Mouse (Mus musculus) MEL (cell line): Measurements from ENCODE around the gene Ppa1. TPM values are rescaled to one million over a fixed set of nuclear protein-coding genes. Genes with fewer than 3 reads are reported as not detected.

Experiments used
- DNase-seq: peaks from one replicate; pipeline ENCODE4 v3.0.0; 2011; ENCODE audit warnings: low read depth, low spot score
- H3K27ac ChIP-seq: 2 replicates; pipeline ENCODE4 v1.5.1; 2012; ENCODE audit warnings: low read depth, mild to moderate bottlenecking, control low read depth, low read length, moderate library complexity; ENCODE audit not compliant: control insufficient read depth
- H3K27me3 ChIP-seq, 2 experiments: fragments of 150-350 bp in 1 of 2; sonication (generic) in 1 of 2; 2 replicates each; pipeline ENCODE4 v1.6.1; 2012; ENCODE audit warnings: low read length in 2 of 2, mild to moderate bottlenecking in 2 of 2, improper control_type of control experiment in 1 of 2, moderate library complexity in 1 of 2; ENCODE audit not compliant: insufficient read depth in 2 of 2, control insufficient read depth in 1 of 2
- H3K36me3 ChIP-seq, 2 experiments: 2 replicates each; pipeline ENCODE4 v1.6.1; 2012 to 2014; ENCODE audit warnings: low read length in 2 of 2, improper control_type of control experiment in 1 of 2, inconsistent platforms in 1 of 2, mild to moderate bottlenecking in 1 of 2; ENCODE audit not compliant: insufficient read depth in 2 of 2, control insufficient read depth in 1 of 2
- H3K4me1 ChIP-seq, 2 experiments: fragments of 150-350 bp in 1 of 2; sonication (generic) in 1 of 2; 2 replicates each; pipeline ENCODE4 v1.6.1; 2012; ENCODE audit warnings: low read length in 2 of 2, improper control_type of control experiment in 1 of 2, mild to moderate bottlenecking in 1 of 2; ENCODE audit not compliant: insufficient read depth in 2 of 2, control insufficient read depth in 1 of 2
- H3K4me3 ChIP-seq, 2 experiments: fragments of 150-350 bp in 1 of 2; sonication (generic) in 1 of 2; 2 replicates each; pipeline ENCODE4 v1.5.1; 2012; ENCODE audit warnings: low read depth in 2 of 2, low read length in 2 of 2, mild to moderate bottlenecking in 2 of 2, moderate library complexity in 2 of 2, control low read depth in 1 of 2, improper control_type of control experiment in 1 of 2; ENCODE audit not compliant: control insufficient read depth in 1 of 2, insufficient read depth in 1 of 2
- H3K79me2 ChIP-seq: 2 replicates; pipeline ENCODE4 v1.6.1; 2012; ENCODE audit warnings: mild to moderate bottlenecking, low read length, moderate library complexity; ENCODE audit not compliant: control insufficient read depth, poor library complexity, insufficient read depth
- H3K9ac ChIP-seq: 2 replicates; pipeline ENCODE4 v1.6.1; 2012; ENCODE audit warnings: low read depth, mild to moderate bottlenecking, control low read depth, low read length, moderate library complexity; ENCODE audit not compliant: control insufficient read depth, poor library complexity, severe bottlenecking
- H3K9me3 ChIP-seq: fragments of 150-350 bp; sonication (generic); replicated peaks from 2 replicates; pipeline ENCODE4 v1.6.1; 2012; ENCODE audit warnings: mild to moderate bottlenecking, low read length, improper control_type of control experiment, moderate library complexity; ENCODE audit not compliant: insufficient read depth
- CHD1 ChIP-seq: IDR thresholded peaks from 2 replicates; pipeline ENCODE4 v1.6.1; 2012; ENCODE audit warnings: low read depth, mild to moderate bottlenecking, inconsistent platforms, low read length, improper control_type of control experiment
- CHD2 ChIP-seq: IDR thresholded peaks from 2 replicates; pipeline ENCODE4 v1.6.1; 2011; ENCODE audit warnings: low read length, improper control_type of control experiment
- CTCF ChIP-seq, 3 experiments: IDR thresholded peaks in 2 of 3; conservative IDR thresholded peaks in 1 of 3; 2 replicates each; pipeline ENCODE4 v1.5.1; 2011 to 2012; ENCODE audit warnings: low read length in 3 of 3, low read depth in 2 of 3, mild to moderate bottlenecking in 2 of 3, improper control_type of control experiment in 1 of 3, inconsistent platforms in 1 of 3, mixed read lengths in 1 of 3, moderate library complexity in 1 of 3; ENCODE audit not compliant: control insufficient read depth in 1 of 3, insufficient read depth in 1 of 3, poor library complexity in 1 of 3, severe bottlenecking in 1 of 3
- EP300 ChIP-seq, 2 experiments: IDR thresholded peaks; 2 replicates each; pipeline ENCODE4 v1.6.1; 2011; ENCODE audit warnings: improper control_type of control experiment in 2 of 2, low read length in 2 of 2, low read depth in 1 of 2, mild to moderate bottlenecking in 1 of 2
- ETS1 ChIP-seq: IDR thresholded peaks from 2 replicates; pipeline ENCODE4 v1.6.1; 2012; ENCODE audit warnings: low read depth, mild to moderate bottlenecking, inconsistent platforms, low read length, improper control_type of control experiment, moderate library complexity
- GABPA ChIP-seq: IDR thresholded peaks from 2 replicates; pipeline ENCODE4 v1.6.1; 2012; ENCODE audit warnings: low read depth, mild to moderate bottlenecking, inconsistent platforms, low read length, improper control_type of control experiment, moderate library complexity
- GATA1 ChIP-seq: IDR thresholded peaks from 2 replicates; pipeline ENCODE4 v1.6.1; 2011; ENCODE audit warnings: low read depth, low read length, improper control_type of control experiment
- HCFC1 ChIP-seq: IDR thresholded peaks from 2 replicates; pipeline ENCODE4 v1.6.1; 2012; ENCODE audit warnings: low read depth, mild to moderate bottlenecking, inconsistent platforms, low read length, improper control_type of control experiment, moderate library complexity
- JUND ChIP-seq: IDR thresholded peaks from 2 replicates; pipeline ENCODE4 v1.6.1; 2011; ENCODE audit warnings: low read depth, mild to moderate bottlenecking, improper control_type of control experiment, low read length
- MAFK ChIP-seq: IDR thresholded peaks from 2 replicates; pipeline ENCODE4 v1.6.1; 2011; ENCODE audit warnings: low read depth, mild to moderate bottlenecking, low read length, improper control_type of control experiment, borderline replicate concordance
- MAZ ChIP-seq: IDR thresholded peaks from 2 replicates; pipeline ENCODE4 v1.6.1; 2012; ENCODE audit warnings: low read depth, mild to moderate bottlenecking, inconsistent platforms, low read length, improper control_type of control experiment
- MXI1 ChIP-seq: IDR thresholded peaks from 2 replicates; pipeline ENCODE4 v1.6.1; 2011; ENCODE audit warnings: mild to moderate bottlenecking, low read depth, low read length, improper control_type of control experiment
- MYB ChIP-seq: IDR thresholded peaks from 2 replicates; pipeline ENCODE4 v1.6.1; 2011; ENCODE audit warnings: mild to moderate bottlenecking, low read depth, low read length, improper control_type of control experiment
- POLR2AphosphoS5 ChIP-seq: IDR thresholded peaks from 2 replicates; pipeline ENCODE4 v1.6.1; 2012; ENCODE audit warnings: low read depth, borderline replicate concordance, mild to moderate bottlenecking, inconsistent platforms, low read length, moderate library complexity, mixed read lengths
- RAD21 ChIP-seq: IDR thresholded peaks from 2 replicates; pipeline ENCODE4 v1.6.1; 2011; ENCODE audit warnings: mild to moderate bottlenecking, low read depth, low read length, improper control_type of control experiment
- SIN3A ChIP-seq: IDR thresholded peaks from 2 replicates; pipeline ENCODE4 v1.6.1; 2012; ENCODE audit warnings: low read length, improper control_type of control experiment, inconsistent platforms
- SMC3 ChIP-seq: IDR thresholded peaks from 2 replicates; pipeline ENCODE4 v1.6.1; 2011; ENCODE audit warnings: low read depth, low read length, improper control_type of control experiment
- TAL1 ChIP-seq: IDR thresholded peaks from 2 replicates; pipeline ENCODE4 v1.6.1; 2012; ENCODE audit warnings: mild to moderate bottlenecking, inconsistent platforms, low read length, moderate library complexity, mixed read lengths
- TBP ChIP-seq: IDR thresholded peaks from 2 replicates; pipeline ENCODE4 v1.8.0; 2011; ENCODE audit warnings: low read depth, low read length, improper control_type of control experiment
- TCF12 ChIP-seq: IDR thresholded peaks from 2 replicates; pipeline ENCODE4 v1.6.1; 2014; ENCODE audit warnings: low read depth, mild to moderate bottlenecking, inconsistent platforms, low read length, improper control_type of control experiment, moderate library complexity
- UBTF ChIP-seq: IDR thresholded peaks from 2 replicates; pipeline ENCODE4 v1.6.1; 2012; ENCODE audit warnings: low read depth, mild to moderate bottlenecking, inconsistent platforms, low read length, improper control_type of control experiment, moderate library complexity, borderline replicate concordance; ENCODE audit not compliant: insufficient read depth
- USF1 ChIP-seq: IDR thresholded peaks from 2 replicates; pipeline ENCODE4 v1.6.1; 2014; ENCODE audit warnings: low read depth, mild to moderate bottlenecking, inconsistent platforms, low read length, improper control_type of control experiment, moderate library complexity
- ZC3H11A ChIP-seq: IDR thresholded peaks from 2 replicates; pipeline ENCODE4 v1.6.1; 2012; ENCODE audit warnings: low read depth, mild to moderate bottlenecking, inconsistent platforms, low read length, improper control_type of control experiment
- ZMIZ1 ChIP-seq: IDR thresholded peaks from 2 replicates; pipeline ENCODE4 v1.6.1; 2012; ENCODE audit warnings: low read depth, mild to moderate bottlenecking, inconsistent platforms, low read length, improper control_type of control experiment, moderate library complexity
- ZNF384 ChIP-seq: IDR thresholded peaks from 2 replicates; pipeline ENCODE4 v1.6.1; 2012; ENCODE audit warnings: low read depth, mild to moderate bottlenecking, inconsistent platforms, low read length, improper control_type of control experiment
- polyA plus RNA-seq, 2 experiments: library from polyadenylated mRNA; stranded (reverse) in 1 of 2; unstranded in 1 of 2; fragments of >175 nt in 1 of 2; fragments of >200 nt in 1 of 2; gene quantifications; 2 replicates each; pipeline versions ENCODE4 v1.2.1 to v1.2.4; 2012; ENCODE audit warnings: low replicate concordance in 2 of 2, low read depth in 1 of 2; ENCODE audit not compliant: insufficient read length in 2 of 2, insufficient read depth in 1 of 2, missing spikeins in 1 of 2
- total RNA-seq: library from RNA; depleted of rRNA; stranded (reverse); fragments of 300-350 nt; gene quantifications from 2 replicates; pipeline ENCODE4 v1.2.3, GENCODE M21; 2012

The Ppa1 gene
- total and polyA plus RNA-seq, 3 experiments = 197 to 201 TPM; not detected in 1

DNA sequence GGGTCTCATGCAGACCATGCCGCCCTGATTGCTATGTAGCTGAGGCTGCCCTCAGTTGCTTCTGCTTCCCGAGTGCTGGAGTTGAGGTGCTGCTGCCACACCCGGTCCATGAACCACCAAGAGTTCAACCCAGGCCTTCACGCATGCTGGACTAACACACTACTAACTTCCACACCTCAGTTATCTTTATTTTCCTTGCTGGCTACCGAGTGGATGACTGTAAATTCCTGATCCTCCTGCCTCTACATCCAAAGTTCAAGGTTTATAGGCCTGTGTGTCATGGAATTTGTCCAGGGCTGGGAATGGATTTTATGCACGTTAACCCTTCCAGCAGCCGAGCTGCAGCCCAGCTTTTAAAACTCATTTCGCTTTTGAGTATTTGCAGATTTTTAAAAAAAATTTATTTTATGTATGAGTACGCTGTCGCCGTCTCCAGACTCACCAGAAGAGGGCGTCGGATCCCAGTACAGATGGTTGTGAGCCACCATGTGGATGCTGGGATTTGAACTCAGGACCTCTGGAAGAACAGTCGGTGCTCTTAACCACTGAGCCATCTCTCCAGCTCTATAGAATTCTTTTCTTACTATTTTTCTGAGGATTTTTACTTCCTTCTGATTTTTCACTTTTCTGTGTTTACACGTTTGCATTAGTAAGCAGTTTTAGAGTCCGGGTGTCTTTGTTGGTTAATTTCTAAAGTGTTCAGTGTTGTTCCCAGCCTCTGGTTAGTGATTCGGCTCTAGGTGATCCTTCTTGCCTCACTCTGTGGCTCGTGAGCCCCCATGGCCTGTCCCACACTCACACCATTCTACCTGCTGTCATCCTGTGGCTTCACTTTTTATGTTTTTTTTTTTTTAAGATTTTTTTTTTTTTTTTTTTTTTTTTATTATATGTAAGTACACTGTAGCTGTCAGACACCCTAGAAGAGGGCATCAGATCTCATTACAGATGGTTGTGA is 8.9 kb downstream of the Ppa1 start:
- H3K4me1 ChIP-seq = no peaks in the 10 kb centered on the region
- TF ChIP-seq ZNF384 (peak; percentile 66; the same call in 1 of the 2 replicates), MAFK (no peak), CTCF (IDR thresholded peaks at IDR 0.05 in 2 of 3, conservative IDR thresholded peaks at IDR 0.05 in 1 of 3; ENCODE audit: control insufficient read depth in 1 of 3, insufficient read depth in 1 of 3, low read depth in 2 of 3, low read length in 3 of 3, poor library complexity in 1 of 3, severe bottlenecking in 1 of 3) (peak in 2 of 3 experiments; percentile 23 to 50; a peak in 3 of 6 replicates)
- H3K9me3 ChIP-seq = no peaks in the 10 kb centered on the region
- H3K27me3 ChIP-seq = no peaks in the 10 kb centered on the region
- peaks cover 0 to 10% of the 10 kb centered on the region in 2 experiments; a peak in 3 of 4 replicates for H3K36me3 ChIP-seq
- no peak overlapping the region for H3K27ac ChIP-seq
- no peak overlapping the region for H3K9ac ChIP-seq
- no peak for DNase-seq
- H3K79me2 ChIP-seq = peaks cover 5% of the 10 kb centered on the region; the same call in 1 of the 2 replicates
- H3K4me3 ChIP-seq = no peak overlapping the region

DNA sequence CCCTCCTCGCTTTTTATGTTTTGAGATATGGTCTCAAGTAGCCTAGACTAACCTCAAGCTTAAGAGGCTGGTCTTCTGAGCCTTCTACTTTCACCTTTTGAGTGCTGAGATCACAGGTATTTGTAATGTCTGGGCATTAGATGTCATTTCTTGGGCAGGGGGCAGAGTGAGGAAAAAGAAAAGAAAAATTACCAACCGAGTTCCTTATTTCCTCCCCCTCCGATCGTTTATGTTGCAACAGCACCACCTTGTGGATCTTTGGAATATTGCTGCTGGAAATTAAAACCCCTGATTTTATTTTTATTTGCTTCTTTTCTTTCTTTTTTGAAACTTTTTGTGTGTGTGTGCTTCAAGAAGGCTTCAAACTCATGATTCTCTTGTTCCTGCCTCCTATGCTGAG is 9.6 kb downstream of the Ppa1 start:
- TF ChIP-seq TCF12 (no peak), GATA1 (no peak), RAD21 (peak; percentile 71), HCFC1 (no peak), UBTF (no peak), USF1 (no peak), EP300 (IDR thresholded peaks at IDR 0.05; ENCODE audit: low read depth in 1 of 2, low read length in 2 of 2) (no peak), POLR2AphosphoS5 (no peak), ZMIZ1 (no peak), ZNF384 (no peak), CHD2 (no peak), MAZ (no peak), TAL1 (no peak), SIN3A (peak; percentile 37; the same call in 1 of the 2 replicates), CHD1 (no peak), CTCF (IDR thresholded peaks at IDR 0.05 in 2 of 3, conservative IDR thresholded peaks at IDR 0.05 in 1 of 3; ENCODE audit: control insufficient read depth in 1 of 3, insufficient read depth in 1 of 3, low read depth in 2 of 3, low read length in 3 of 3, poor library complexity in 1 of 3, severe bottlenecking in 1 of 3) (peak; percentile 40 to 81 (median 72)), MXI1 (no peak), JUND (no peak), TBP (no peak), ZC3H11A (peak; percentile 52; the same call in 1 of the 2 replicates), ETS1 (no peak), SMC3 (peak; percentile 58), MYB (no peak), GABPA (no peak)
- H3K4me1 ChIP-seq = no peaks in the 10 kb centered on the region
- peak; percentile 75 for DNase-seq
- H3K9ac ChIP-seq = no peak overlapping the region
- H3K36me3 ChIP-seq = peaks cover 4 to 10% of the 10 kb centered on the region in 2 experiments
- H3K79me2 ChIP-seq = peaks cover 5% of the 10 kb centered on the region; the same call in 1 of the 2 replicates
- H3K4me3 ChIP-seq = no peak overlapping the region
- no peaks in the 10 kb centered on the region for H3K9me3 ChIP-seq
- H3K27me3 ChIP-seq = no peaks in the 10 kb centered on the region
- no peak overlapping the region for H3K27ac ChIP-seq
